Mouse (Mus musculus): Measurements from ENCODE around the gene Morn1.

DNA sequence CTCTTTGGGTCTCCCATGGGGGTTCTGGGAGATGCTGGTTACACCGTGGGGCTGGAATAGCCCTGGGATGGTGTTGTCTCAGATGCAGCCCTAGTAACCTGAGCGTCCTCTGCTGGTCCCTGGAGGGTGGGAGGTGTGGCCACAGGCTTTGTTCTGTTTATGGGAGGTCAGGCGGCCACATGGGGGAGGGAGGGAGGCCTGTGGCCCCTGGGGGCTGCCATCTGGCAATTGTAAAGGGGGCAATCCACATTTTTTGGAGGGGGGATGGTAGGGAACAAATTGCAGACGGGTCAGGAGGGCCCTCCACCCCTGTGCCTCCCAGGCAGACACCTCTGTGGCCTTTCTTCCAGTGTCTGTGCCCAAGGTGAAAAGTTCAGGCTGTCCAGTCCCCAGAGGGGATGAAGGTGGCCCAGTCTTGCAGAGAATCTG, 103.3 kb downstream of the Morn1 start:
- TF ChIP-seq CTCF (IDR thresholded peaks at IDR 0.05; ENCODE audit: control insufficient read depth, insufficient read depth, low read length) (no peak), POLR2A (IDR thresholded peaks at IDR 0.05; ENCODE audit: borderline replicate concordance, control insufficient read depth, low read depth, low read length) (no peak)

All from bone marrow, adult 2 months (tissue).